Mouse (Mus musculus) hindbrain, embryonic 14.5 days (tissue): ENCODE results near the gene Tmem132b. TPM values are rescaled to one million over a fixed set of nuclear protein-coding genes. Genes with fewer than 3 reads are reported as not detected.

Experiments used
- ATAC-seq: fragments of 200-750 bp; cut with Nextera tagmentation; 2 replicates; pipeline ENCODE4 v1.8.0; 2017; ENCODE audit warnings: moderate number of reproducible peaks, mild to moderate bottlenecking, moderate TSS enrichment, moderate library complexity; ENCODE audit not compliant: low FRiP score
- DNase-seq: peaks from one replicate; pipeline ENCODE4 v3.0.0-alpha.2; 2015; ENCODE audit warnings: low spot score
- H3K27ac ChIP-seq: fragments of 300-500 bp; sonication (generic); 2 replicates; pipeline ENCODE4 v1.5.1; 2014; ENCODE audit warnings: mild to moderate bottlenecking, moderate library complexity
- H3K27me3 ChIP-seq: fragments of 300-500 bp; sonication (generic); 2 replicates; pipeline ENCODE4 v1.6.1; 2014; ENCODE audit warnings: mild to moderate bottlenecking, low read length, mixed read lengths; ENCODE audit not compliant: control insufficient read depth, insufficient read depth
- H3K36me3 ChIP-seq: fragments of 300-500 bp; sonication (generic); replicated peaks from 2 replicates; pipeline ENCODE4 v1.6.1; 2014; ENCODE audit not compliant: control insufficient read depth, insufficient read depth
- H3K4me1 ChIP-seq: fragments of 300-500 bp; sonication (generic); replicated peaks from 2 replicates; pipeline ENCODE4 v1.6.1; 2014; ENCODE audit warnings: antibody characterized with exemption, low read length, mixed read lengths; ENCODE audit not compliant: control insufficient read depth, insufficient read depth
- H3K4me2 ChIP-seq: fragments of 300-500 bp; sonication (generic); replicated peaks from 2 replicates; pipeline ENCODE4 v1.6.1; 2014; ENCODE audit warnings: mild to moderate bottlenecking, moderate library complexity
- H3K4me3 ChIP-seq: fragments of 300-500 bp; sonication (generic); replicated peaks from 2 replicates; pipeline ENCODE4 v1.5.1; 2014; ENCODE audit warnings: mild to moderate bottlenecking, low read length
- H3K9ac ChIP-seq: fragments of 300-500 bp; sonication (generic); 2 replicates; pipeline ENCODE4 v1.6.1; 2014
- H3K9me3 ChIP-seq: fragments of 300-500 bp; sonication (generic); 2 replicates; pipeline ENCODE4 v1.6.1; 2016; ENCODE audit warnings: low read length; ENCODE audit not compliant: control insufficient read depth
- WGBS: fragments of 180-500 bp; shearing (Covaris S2); extraction: QIAGEN DNeasy Blood & Tissue Kit; methylation state at CpG from one replicate; pipeline ENCODE4 v1.1.7; 2014; 5-methylcytosine and 5-hydroxymethylcytosine counted together
- polyA plus RNA-seq: library from polyadenylated mRNA; unstranded; fragments of >200 nt; fragmentation: Nextera tagmentation; extraction: Ambion mirVana; gene quantifications from 2 replicates; pipeline ENCODE4 v1.2.1, GENCODE M21; 2014

Gene Tmem132b
- polyA plus RNA-seq, 1 experiment from 2014 or later, result 6.3 TPM

- no peaks in the 10 kb centered on the region for H3K9me3 ChIP-seq
- no peak overlapping the region for H3K4me2 ChIP-seq
- H3K4me1 ChIP-seq, result peaks cover 8% of the 10 kb centered on the region; the same call in 1 of the 2 replicates
- peaks cover 59% of the 10 kb centered on the region for H3K36me3 ChIP-seq
- no peak overlapping the region for H3K4me3 ChIP-seq
- no peak for ATAC-seq
- H3K27ac ChIP-seq, result 0 out of 2 replicates have a peak overlapping the region, but pooled peaks have one; percentile 32
- DNase-seq, result no peak
- 90% methylated on average over 10 of the region's 10 CpGs for WGBS
- no peaks in the 10 kb centered on the region for H3K27me3 ChIP-seq
- no peak overlapping the region for H3K9ac ChIP-seq
Observed at GRCm38 (mm10) chr5:125491107-125491506, 40.5 kb upstream of the Tmem132b start.

GRCm38 (mm10) chr5:125492379-125493092 is 39.0 kb upstream of the Tmem132b start:
- 51% methylated on average over 17 of the region's 17 CpGs for WGBS
- Histone ChIP-seq H3K9me3 (no peaks in the 10 kb centered on the region), H3K9ac (no peak overlapping the region), H3K27ac (no peak overlapping the region), H3K36me3 (peaks cover 59% of the 10 kb centered on the region), H3K4me3 (no peak overlapping the region), H3K4me2 (no peak overlapping the region), H3K27me3 (no peaks in the 10 kb centered on the region), H3K4me1 (peaks cover 3% of the 10 kb centered on the region; the same call in 1 of the 2 replicates)
- ATAC-seq, result no peak
- no peak for DNase-seq

GRCm38 (mm10) chr5:125493093-125493423 is 38.5 kb upstream of the Tmem132b start:
- no peak for DNase-seq
- 67% methylated on average over 5 of the region's 5 CpGs for WGBS
- H3K27ac ChIP-seq, result no peak overlapping the region
- no peaks in the 10 kb centered on the region for H3K27me3 ChIP-seq
- no peak overlapping the region for H3K4me2 ChIP-seq
- no peak overlapping the region for H3K4me3 ChIP-seq
- no peak for ATAC-seq
- H3K9ac ChIP-seq, result no peak overlapping the region
- peaks cover 57% of the 10 kb centered on the region for H3K36me3 ChIP-seq
- no peaks in the 10 kb centered on the region for H3K9me3 ChIP-seq
- peaks cover 1% of the 10 kb centered on the region; the same call in 1 of the 2 replicates for H3K4me1 ChIP-seq

- WGBS, result 90% methylated on average over 10 of the region's 10 CpGs
Observed at GRCm38 (mm10) chr5:125495655-125496054, 35.9 kb upstream of the Tmem132b start.

GRCm38 (mm10) chr5:125497821-125498600 is 33.6 kb upstream of the Tmem132b start:
- WGBS, result 68% methylated on average over 12 of the region's 12 CpGs
- DNase-seq (peak; percentile 79), ATAC-seq (peak; percentile 77; the same call in 1 of the 2 replicates)
- H3K4me1 ChIP-seq, result no peaks in the 10 kb centered on the region
- H3K27ac ChIP-seq, result no peak overlapping the region
- H3K9ac ChIP-seq, result no peak overlapping the region
- H3K9me3 ChIP-seq, result no peaks in the 10 kb centered on the region
- no peak overlapping the region for H3K4me2 ChIP-seq
- no peak overlapping the region for H3K4me3 ChIP-seq
- peaks cover 29% of the 10 kb centered on the region for H3K36me3 ChIP-seq
- no peaks in the 10 kb centered on the region for H3K27me3 ChIP-seq

More at GRCm38 (mm10) chr5:125495655-125496054, 35.9 kb upstream of the Tmem132b start:
- H3K4me1 ChIP-seq, result no peaks in the 10 kb centered on the region
- no peak overlapping the region for H3K4me2 ChIP-seq
- H3K27ac ChIP-seq, result no peak overlapping the region
- DNase-seq (no peak), ATAC-seq (no peak)
- peaks cover 45% of the 10 kb centered on the region for H3K36me3 ChIP-seq
- H3K9ac ChIP-seq, result no peak overlapping the region
- no peak overlapping the region for H3K4me3 ChIP-seq
- H3K27me3 ChIP-seq, result no peaks in the 10 kb centered on the region
- H3K9me3 ChIP-seq, result no peaks in the 10 kb centered on the region

GRCm38 (mm10) chr5:125501505-125501904 is 30.1 kb upstream of the Tmem132b start:
- ATAC-seq, result no peak
- Histone ChIP-seq H3K9ac (no peak overlapping the region), H3K4me2 (no peak overlapping the region), H3K27ac (no peak overlapping the region), H3K27me3 (no peaks in the 10 kb centered on the region), H3K4me1 (no peaks in the 10 kb centered on the region), H3K4me3 (no peak overlapping the region), H3K36me3 (peaks cover 23% of the 10 kb centered on the region), H3K9me3 (no peaks in the 10 kb centered on the region)
- DNase-seq, result no peak
- 93% methylated on average over 6 of the region's 6 CpGs for WGBS

- no peaks in the 10 kb centered on the region for H3K9me3 ChIP-seq
- H3K27me3 ChIP-seq, result no peaks in the 10 kb centered on the region
Observed at GRCm38 (mm10) chr5:125502186-125502585, 29.4 kb upstream of the Tmem132b start.

GRCm38 (mm10) chr5:125503628-125504027 is 27.9 kb upstream of the Tmem132b start:
- ATAC-seq (no peak), DNase-seq (no peak)
- Histone ChIP-seq H3K4me2 (no peak overlapping the region), H3K4me1 (no peaks in the 10 kb centered on the region), H3K36me3 (peaks cover 33% of the 10 kb centered on the region), H3K27ac (no peak overlapping the region), H3K4me3 (no peak overlapping the region), H3K27me3 (no peaks in the 10 kb centered on the region), H3K9me3 (no peaks in the 10 kb centered on the region), H3K9ac (no peak overlapping the region)
- WGBS, result 95% methylated on average over 6 of the region's 6 CpGs

More at GRCm38 (mm10) chr5:125502186-125502585, 29.4 kb upstream of the Tmem132b start:
- no peak overlapping the region for H3K4me2 ChIP-seq
- peaks cover 23% of the 10 kb centered on the region for H3K36me3 ChIP-seq
- H3K9ac ChIP-seq, result no peak overlapping the region
- no peak overlapping the region for H3K4me3 ChIP-seq
- DNase-seq, result no peak
- WGBS, result 40% methylated on average over 3 of the region's 3 CpGs
- no peak overlapping the region for H3K27ac ChIP-seq
- ATAC-seq, result no peak
- no peaks in the 10 kb centered on the region for H3K4me1 ChIP-seq

- Histone ChIP-seq H3K9me3 (no peaks in the 10 kb centered on the region), H3K9ac (no peak overlapping the region), H3K27me3 (no peaks in the 10 kb centered on the region), H3K36me3 (peaks cover 43% of the 10 kb centered on the region), H3K27ac (no peak overlapping the region), H3K4me2 (no peak overlapping the region), H3K4me3 (no peak overlapping the region), H3K4me1 (no peaks in the 10 kb centered on the region)
- ATAC-seq, result no peak
- WGBS, result 64% methylated on average over 11 of the region's 11 CpGs
- DNase-seq, result no peak
Observed at GRCm38 (mm10) chr5:125504692-125505091, 26.9 kb upstream of the Tmem132b start.
